16 mouse cellular contexts compared by ENCODE assay signal in the genomic region with DNA sequence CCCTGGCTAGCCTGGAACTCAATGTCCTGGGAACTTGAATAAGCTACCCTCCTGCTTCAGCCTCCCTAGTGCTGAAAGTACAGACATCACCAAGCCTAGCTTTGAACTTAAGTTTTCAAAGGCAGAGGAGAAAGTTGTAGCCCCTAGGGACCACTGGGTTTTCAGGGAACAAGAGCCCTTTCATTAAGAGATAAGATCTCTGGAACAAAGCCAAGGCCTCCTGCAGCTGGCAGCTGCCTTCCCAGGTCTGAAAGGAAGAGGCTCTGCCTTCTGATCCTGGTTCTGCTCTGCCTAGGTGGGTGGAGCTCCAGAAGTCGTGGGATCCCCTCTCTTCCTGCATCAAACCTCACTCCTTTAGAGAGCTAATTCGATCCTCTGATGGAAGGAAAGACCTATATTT. TPM values are rescaled to one million over a fixed set of nuclear protein-coding genes. Genes with fewer than 3 reads are reported as not detected.
DNase-seq lines count a peak whose midpoint lies in the region; ATAC-seq lines count a peak whose summit lies in the region.
"Had no signal": no experiment of that assay in that cellular context is flagged by ENCODE, and none has a peak within 500 bp of the region (broad histone marks: within the 10 kb centered on the region; RNA-seq: fewer than 3 reads in every experiment).

No protein-coding gene starts in this region.

- no peak overlapping the region for H3K4me3 ChIP-seq in kidney, embryonic 16.5 days (ENCODE audit: low read length)
- no peak overlapping the region for H3K4me3 ChIP-seq in intestine, embryonic 15.5 days (replicated peaks)
- H3K4me3 ChIP-seq: liver, embryonic 12.5 days had no signal

- no peaks in the 10 kb centered on the region for H3K9me3 ChIP-seq in kidney, embryonic 16.5 days (ENCODE audit: low read length)
- H3K9me3 ChIP-seq in intestine, embryonic 15.5 days: no peaks in the 10 kb centered on the region
- H3K9me3 ChIP-seq: liver, embryonic 12.5 days had no signal

- no peak overlapping the region for H3K4me2 ChIP-seq in kidney, embryonic 16.5 days (replicated peaks; ENCODE audit: low read depth, low read length)
- H3K4me2 ChIP-seq in intestine, embryonic 15.5 days (replicated peaks): no peak overlapping the region
- H3K4me2 ChIP-seq: liver, embryonic 12.5 days had no signal

- 3% methylated on average over 2 of the region's 2 CpGs for WGBS in kidney, embryonic 16.5 days
- WGBS in intestine, embryonic 15.5 days: 8% methylated on average over 2 of the region's 2 CpGs

- peaks cover 50% of the 10 kb centered on the region for H3K4me1 ChIP-seq in kidney, embryonic 16.5 days (ENCODE audit: insufficient read depth, low read length)
- H3K4me1 ChIP-seq in intestine, embryonic 15.5 days (replicated peaks): peaks cover 28% of the 10 kb centered on the region

- H3K27ac ChIP-seq in kidney, embryonic 16.5 days (ENCODE audit: low read length): no peak overlapping the region
- no peak overlapping the region; the same call in 1 of the 2 replicates for H3K27ac ChIP-seq in intestine, embryonic 15.5 days
- H3K27ac ChIP-seq: liver, embryonic 12.5 days had no signal

- no peak overlapping the region for H3K9ac ChIP-seq in kidney, embryonic 16.5 days (replicated peaks; ENCODE audit: low read length)
- H3K9ac ChIP-seq in intestine, embryonic 15.5 days: no peak overlapping the region
- H3K9ac ChIP-seq: liver, embryonic 12.5 days had no signal

- H3K36me3 ChIP-seq in kidney, embryonic 16.5 days (ENCODE audit: insufficient read depth, low read length): 0 out of 2 replicates have a peak, but pooled peaks cover 7% of the 10 kb centered on the region
- 0 out of 2 replicates have a peak, but pooled peaks cover 4% of the 10 kb centered on the region for H3K36me3 ChIP-seq in intestine, embryonic 15.5 days

- DNase-seq in adrenal gland, postnatal 14 days: peak; percentile 52
- no peak for DNase-seq in adrenal gland, postnatal 4 days (ENCODE audit: low spot score in 2 of 2)
- peak; percentile 39 for DNase-seq in kidney, adult 9 months
- DNase-seq in urinary bladder, postnatal 14 days (ENCODE audit: low spot score): peak; percentile 20
- DNase-seq in urinary bladder, adult 18-20 months (ENCODE audit: low spot score in 2 of 2): no peak
- DNase-seq in ovary, postnatal 10 days (ENCODE audit: low spot score): no peak
- DNase-seq: B cell, adult 2 months; cerebellum, adult 11-12 months; heart, adult 11 months; heart, postnatal 36 days; kidney, adult 8-10 months; lung, postnatal 4 days; thymus, adult 2 months had no signal

- no peaks in the 10 kb centered on the region for H3K27me3 ChIP-seq in kidney, embryonic 16.5 days (ENCODE audit: insufficient read depth, low read length)
- H3K27me3 ChIP-seq in intestine, embryonic 15.5 days (replicated peaks): no peaks in the 10 kb centered on the region

- ATAC-seq in kidney, embryonic 16.5 days (ENCODE audit: low FRiP score, low TSS enrichment): no peak
- no peak for ATAC-seq in intestine, embryonic 15.5 days
- ATAC-seq: liver, embryonic 12.5 days had no signal

RNA-seq across cellular contexts. Expression of a gene that starts 6.0 kb away (rescaled TPM):
- total RNA-seq in adrenal gland, postnatal 14 days (2021): 27.4 and 33.5 TPM in 2 replicates
- 10 to 100 TPM; 40.1 to 41.9 TPM for total RNA-seq in adrenal gland, postnatal 4 days (2021)
- polyA plus RNA-seq in kidney, embryonic 16.5 days (2015; fragmentation: Nextera tagmentation; extraction: Ambion mirVana): 5.0 and 5.1 TPM in 2 replicates
- polyA plus RNA-seq in intestine, embryonic 15.5 days (2015; fragmentation: Nextera tagmentation; extraction: Ambion mirVana): 4.6 and 4.7 TPM in 2 replicates

RNA-seq across cellular contexts. Expression of a gene that starts 58.7 kb away (rescaled TPM):
- 2.6 and 3.0 TPM in 2 replicates for total RNA-seq in adrenal gland, postnatal 14 days (2021)
- total RNA-seq in adrenal gland, postnatal 4 days (2021): 1 to 10 TPM; 4.5 to 6.2 TPM
- polyA plus RNA-seq in kidney, embryonic 16.5 days (2015; fragmentation: Nextera tagmentation; extraction: Ambion mirVana): 9.6 and 10.1 TPM in 2 replicates
- 7.3 and 7.4 TPM in 2 replicates for polyA plus RNA-seq in intestine, embryonic 15.5 days (2015; fragmentation: Nextera tagmentation; extraction: Ambion mirVana)

Comparison
In these comparisons a context has a peak if more than half of its experiments do, and no peak if none do; other contexts are left out.
1. DNase-seq: peak in adrenal gland, postnatal 14 days (single experiment), kidney, adult 9 months (single experiment) and urinary bladder, postnatal 14 days (single experiment); none in adrenal gland, postnatal 4 days (0 of 2), urinary bladder, adult 18-20 months (0 of 2) and ovary, postnatal 10 days (single experiment).